Mouse (Mus musculus) retina, embryonic 14.5 days (tissue): ENCODE measurements around the gene Rac3.
A peak's percentile ranks its signal among the peaks of the same experiment; 100 is the strongest.
"Not testable (repeated sequence)": the region's sequence is repeated elsewhere in the genome, so short reads cannot be mapped to it uniquely, and the experiment has no call there.

ENCODE experiments used
- DNase-seq: peaks from one replicate; pipeline ENCODE4 v3.0.0-alpha.2; 2015; ENCODE audit warnings: low spot score

The Rac3 gene

DNA sequence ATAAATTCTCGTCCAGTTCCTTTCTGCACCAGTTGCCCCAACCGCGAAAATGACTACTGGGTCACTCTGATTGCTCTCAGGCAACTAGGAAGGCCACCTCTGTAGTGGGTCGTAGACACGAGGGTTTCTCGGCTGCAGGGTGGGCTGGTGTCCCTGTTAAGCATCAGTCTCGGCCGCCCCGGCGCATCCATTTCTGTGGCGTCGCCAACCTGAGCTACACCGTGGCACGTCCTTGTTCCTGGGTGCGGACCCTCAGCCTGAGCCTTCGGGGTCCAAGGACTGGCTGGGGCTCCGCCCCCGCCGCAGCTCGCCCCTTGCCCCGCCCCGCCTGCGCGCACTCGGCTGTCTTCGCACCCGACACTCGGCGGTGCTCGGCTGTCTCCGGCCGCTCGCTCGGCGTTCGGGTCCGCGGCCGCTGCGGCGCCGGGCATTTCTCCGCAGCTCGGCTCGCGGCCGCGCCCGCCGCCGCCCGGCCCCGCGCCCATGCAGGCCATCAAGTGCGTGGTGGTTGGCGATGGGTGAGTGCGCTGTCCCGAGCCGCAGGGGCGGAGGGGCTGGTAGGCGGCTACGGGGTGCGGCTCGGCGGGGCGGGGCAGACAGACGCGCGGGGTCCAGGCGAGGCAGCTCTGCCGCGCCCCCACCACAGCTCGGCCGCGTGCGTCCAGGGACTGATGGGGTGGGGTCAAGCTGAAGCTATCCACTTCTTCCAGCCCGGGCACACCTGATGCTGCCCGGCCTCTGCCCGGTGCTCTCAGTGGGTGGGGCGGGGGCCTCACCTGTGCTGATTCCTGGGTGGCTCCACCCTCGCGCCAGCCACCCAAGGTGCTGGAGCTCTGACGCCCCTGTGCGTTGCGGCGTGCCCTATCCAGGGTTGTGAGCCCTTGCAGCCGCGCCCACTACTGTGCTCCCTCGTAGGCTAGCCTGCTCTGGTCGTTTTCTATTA lies at the start of gene Rac3:
Gene Rac3, plus strand, starts transcription at position 347 of the 943 bp plus-strand sequence.
- DNase-seq: peak; percentile 82

- DNase-seq: peak; percentile 97
Measured at GRCm38 (mm10) chr11:120672687-120673593, 48.3 kb upstream of the Rac3 start, which contains the start of gene Aspscr1. Aspscr1 (plus strand) TSS chr11:120672973.

- DNase-seq: no peak
Measured at GRCm38 (mm10) chr11:120673594-120674122, 47.6 kb upstream of the Rac3 start.

- not testable (repeated sequence) for DNase-seq
Measured at GRCm38 (mm10) chr11:120675875-120676274, 45.4 kb upstream of the Rac3 start.

DNA sequence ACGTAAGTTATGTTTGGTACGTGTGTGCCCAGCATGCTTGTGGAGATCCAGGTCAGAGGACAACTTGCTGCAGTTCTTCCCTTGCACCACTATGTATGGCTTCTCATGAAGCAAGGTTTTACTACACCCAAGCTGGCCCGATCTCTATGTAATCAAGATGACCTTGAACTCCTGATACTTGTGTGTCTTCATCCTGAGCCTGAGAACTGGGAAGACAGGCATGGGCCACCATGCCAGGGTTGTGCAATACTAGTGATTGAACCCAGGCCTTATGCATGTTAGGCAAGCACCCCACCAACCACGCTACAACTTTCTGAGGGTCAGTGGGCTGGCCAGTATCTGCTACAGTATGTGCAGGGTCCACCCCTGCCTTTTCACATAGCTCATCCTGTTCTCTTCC lies 44.3 kb upstream of the Rac3 start:
- no peak for DNase-seq

- DNase-seq: peak; percentile 48
Measured at GRCm38 (mm10) chr11:120679909-120680308, 41.4 kb upstream of the Rac3 start.

GRCm38 (mm10) chr11:120682683-120683082 lies 38.6 kb upstream of the Rac3 start:
- no peak for DNase-seq

GRCm38 (mm10) chr11:120683536-120683935 lies 37.7 kb upstream of the Rac3 start:
- no peak for DNase-seq

DNA sequence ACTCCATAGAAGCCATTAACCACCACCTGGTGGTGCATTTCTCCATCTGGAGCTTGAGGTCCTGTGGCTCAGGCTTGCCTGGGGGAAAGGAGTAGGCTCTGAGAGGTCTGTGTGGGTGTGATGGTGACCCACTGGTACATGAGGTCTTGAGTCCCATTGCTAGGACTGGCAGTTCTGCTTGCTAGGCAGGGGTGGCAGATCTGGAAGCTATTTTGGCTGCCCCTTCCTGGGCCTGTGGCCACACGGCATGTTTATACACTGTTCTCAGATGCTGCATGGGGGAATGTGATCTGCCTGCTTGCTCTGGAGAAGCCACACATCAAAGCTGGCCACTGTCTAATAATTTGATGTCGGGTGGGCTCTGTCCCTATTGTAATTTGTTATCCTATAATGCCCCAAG lies 37.2 kb upstream of the Rac3 start:
- no peak for DNase-seq

DNA sequence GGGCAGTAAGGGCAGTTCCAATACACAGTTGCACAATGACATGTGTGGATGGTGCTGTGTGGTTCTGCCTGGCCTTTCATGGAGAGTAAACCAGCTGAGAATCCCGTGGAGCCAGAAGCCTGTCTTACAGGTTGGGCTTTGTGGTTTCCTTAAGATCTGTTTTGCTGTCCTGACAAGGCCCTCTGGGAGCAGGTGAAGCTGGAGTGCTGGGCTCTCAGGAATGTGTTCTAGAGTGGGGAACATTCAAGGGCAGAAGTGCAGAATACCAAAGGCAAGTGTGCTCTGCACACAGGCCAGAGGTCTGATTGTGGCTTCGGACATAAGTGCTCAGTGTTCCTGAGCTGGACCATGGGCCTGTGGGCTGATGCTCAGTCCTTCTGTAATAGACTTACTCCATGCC lies 36.6 kb upstream of the Rac3 start:
- DNase-seq: no peak

DNA sequence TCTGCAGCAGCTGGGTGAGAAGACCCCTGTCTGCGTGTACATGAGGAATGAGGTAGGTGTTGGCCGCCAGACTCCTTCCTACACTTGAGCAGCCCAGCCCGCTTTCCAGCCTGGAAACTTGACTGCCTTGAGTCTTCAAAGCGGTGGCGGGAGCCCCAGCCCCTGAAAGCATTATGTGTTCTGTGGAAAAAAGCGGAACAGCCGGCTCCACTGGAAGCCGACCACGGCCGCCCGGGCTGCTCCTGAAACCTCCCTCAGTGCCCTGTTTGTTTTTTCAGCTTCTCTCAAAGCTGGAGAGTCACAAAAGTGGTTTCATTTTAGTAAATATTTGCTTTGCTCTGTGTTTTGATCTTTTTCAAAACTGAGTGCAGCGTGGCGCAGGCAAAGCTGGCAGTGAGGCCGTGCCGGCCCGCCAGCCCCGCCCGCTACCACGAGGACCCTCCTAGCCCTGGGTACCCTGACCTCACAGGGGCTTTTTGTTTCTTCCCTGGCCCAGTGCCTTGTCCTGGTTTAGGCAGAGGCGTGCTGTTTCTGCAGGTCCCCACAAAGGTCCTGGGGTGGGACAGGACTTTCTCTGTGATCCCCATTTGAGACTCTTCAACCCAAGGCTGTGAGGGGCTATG lies 34.5 kb upstream of the Rac3 start:
- DNase-seq: no peak

- no peak for DNase-seq
Measured at GRCm38 (mm10) chr11:120689365-120689764, 31.9 kb upstream of the Rac3 start.

- DNase-seq: no peak
Measured at GRCm38 (mm10) chr11:120692471-120693011, 28.7 kb upstream of the Rac3 start.

DNA sequence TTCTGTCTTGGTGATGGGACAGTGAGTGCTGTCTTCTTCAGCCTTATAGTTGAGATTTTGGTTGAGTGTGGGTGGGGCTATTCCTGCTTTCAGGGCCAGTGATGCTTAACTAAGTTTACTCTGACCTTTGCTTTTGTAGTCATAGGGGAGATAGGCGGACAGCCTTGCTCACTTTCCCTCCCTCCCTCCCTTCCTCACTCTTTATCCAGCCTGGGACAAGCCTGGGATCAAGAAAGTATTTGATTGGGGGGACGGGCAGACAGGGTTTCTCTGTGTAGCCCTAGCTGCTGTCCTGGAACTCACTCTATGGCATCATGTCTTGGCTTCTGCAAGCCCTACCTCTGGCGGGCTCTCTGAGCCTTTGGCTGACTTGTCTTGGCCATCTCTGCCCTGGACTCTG lies 27.8 kb upstream of the Rac3 start:
- no peak for DNase-seq

DNA sequence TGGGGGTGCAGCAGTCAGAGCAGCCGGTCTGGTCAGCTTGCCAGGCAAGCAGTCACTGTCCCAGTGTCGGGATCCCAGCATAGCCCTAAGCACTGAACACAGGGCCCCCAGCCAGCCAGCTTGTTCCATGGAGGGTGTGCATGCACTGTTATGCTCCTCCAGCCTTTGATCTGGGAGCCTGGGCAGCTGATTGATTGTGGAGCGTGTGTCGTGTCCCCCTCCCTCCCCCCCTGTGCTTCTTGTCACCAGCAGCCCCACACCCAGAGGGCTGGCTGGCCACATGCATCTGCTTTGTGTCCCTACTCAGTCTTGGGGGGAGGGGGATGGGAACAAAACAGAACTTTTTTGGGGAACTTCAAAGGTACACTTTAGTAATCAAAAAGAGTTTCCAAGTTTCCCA lies 26.1 kb upstream of the Rac3 start:
- no peak for DNase-seq

- no peak for DNase-seq
Measured at GRCm38 (mm10) chr11:120695641-120696040, 25.6 kb upstream of the Rac3 start.

- no peak for DNase-seq
Measured at GRCm38 (mm10) chr11:120696568-120696967, 24.7 kb upstream of the Rac3 start.

GRCm38 (mm10) chr11:120697741-120698140 lies 23.5 kb upstream of the Rac3 start:
- no peak for DNase-seq

- DNase-seq: no peak
Measured at GRCm38 (mm10) chr11:120703696-120704454, 17.4 kb upstream of the Rac3 start.

- peak; percentile 79 for DNase-seq
Measured at GRCm38 (mm10) chr11:120704486-120705325, 16.6 kb upstream of the Rac3 start.
